Mouse (Mus musculus): ENCODE results near the gene Pdcd5.

- no peak for TF ChIP-seq TAL1 (conservative IDR thresholded peaks at IDR 0.05; ENCODE audit: low read depth, low read length)
- TF ChIP-seq CTCF (IDR thresholded peaks at IDR 0.05; ENCODE audit: low read depth, low read length): no peak
Measured at GRCm38 (mm10) chr7:35686216-35686615, 38.9 kb upstream of the Pdcd5 start.

All from G1E (cell line).